23 mouse cellular contexts compared by ENCODE assay signal in genomic region chr15:41232406-41233060, GRCm38 (mm10).
DNase-seq lines count a peak whose midpoint lies in the region; TF ChIP-seq lines count a peak whose summit lies in the region.
"Had no signal": no experiment of that assay in that cellular context is flagged by ENCODE, and none has a peak within 500 bp of the region (broad histone marks: within the 10 kb centered on the region; RNA-seq: fewer than 3 reads in every experiment).

No protein-coding gene starts in this region.

- no peaks in the 10 kb centered on the region for H3K36me3 ChIP-seq in ES-E14 (ENCODE audit: control insufficient read depth, insufficient read depth, low read length, poor library complexity, severe bottlenecking)
- H3K36me3 ChIP-seq: forebrain, embryonic 12.5 days; heart, embryonic 10.5 days; hindbrain, embryonic 13.5 days; intestine, embryonic 15.5 days; limb, embryonic 15.5 days; midbrain, embryonic 13.5 days had no signal

- in situ Hi-C loops in ES-E14 (cut with MboI; ENCODE audit: low sequenced_read_pairs in 2 of 2, unreplicated experiment in 2 of 2) = no loop called here

- H3K4me3 ChIP-seq in ES-E14 (ENCODE audit: insufficient read depth in 1 of 2, low read depth in 1 of 2, low read length in 2 of 2, poor library complexity in 1 of 2, severe bottlenecking in 1 of 2) = no peak overlapping the region
- H3K4me3 ChIP-seq: forebrain, embryonic 12.5 days; heart, embryonic 10.5 days; hindbrain, embryonic 13.5 days; intestine, embryonic 15.5 days; limb, embryonic 15.5 days; midbrain, embryonic 13.5 days; myocyte had no signal

- DNase-seq in kidney, adult 9 months = peak; percentile 60
- no peak for DNase-seq in kidney, postnatal 14 days
- DNase-seq in ES-E14 (ENCODE audit: low read depth, low spot score) = peak; percentile 34
- peak; percentile 32 for DNase-seq in adrenal gland, postnatal 14 days
- DNase-seq in layer of hippocampus, adult 8-10 months (ENCODE audit: low spot score in 2 of 2) = peak; percentile 20 to 22
- DNase-seq in gastrocnemius, adult 8-10 months (ENCODE audit: low spot score in 2 of 2) = no peak
- no peak for DNase-seq in embryo, embryonic 11 days
- no peak for DNase-seq in testis, postnatal 14 days (ENCODE audit: low spot score)
- DNase-seq: cerebellum, adult 11 months; cerebellum, postnatal 14 days; gastrocnemius, postnatal 36 days; heart, postnatal 10 days; kidney, postnatal 4 days; lung, embryonic 14.5 days; spleen, adult 18-20 months had no signal

- H3K9ac ChIP-seq in ES-E14 (ENCODE audit: insufficient read depth, low read depth, low read length, poor library complexity, severe bottlenecking) = no peak overlapping the region
- H3K9ac ChIP-seq: forebrain, embryonic 12.5 days; hindbrain, embryonic 13.5 days; intestine, embryonic 15.5 days; limb, embryonic 15.5 days; lung, embryonic 14.5 days; midbrain, embryonic 13.5 days had no signal

- no peaks in the 10 kb centered on the region; the same call in 1 of the 2 replicates for H3K9me3 ChIP-seq in ES-E14 (ENCODE audit: control insufficient read depth, insufficient read depth, low read depth, low read length)
- H3K9me3 ChIP-seq: forebrain, embryonic 12.5 days; heart, embryonic 10.5 days; hindbrain, embryonic 13.5 days; intestine, embryonic 15.5 days; limb, embryonic 15.5 days; midbrain, embryonic 13.5 days had no signal

- no peak overlapping the region for H3K27ac ChIP-seq in ES-E14 (ENCODE audit: insufficient read depth, low read depth, low read length, poor library complexity, severe bottlenecking)
- H3K27ac ChIP-seq: forebrain, embryonic 12.5 days; heart, embryonic 10.5 days; hindbrain, embryonic 13.5 days; intestine, embryonic 15.5 days; limb, embryonic 15.5 days; macrophage; midbrain, embryonic 13.5 days had no signal

- H3K4me1 ChIP-seq in ES-E14 (ENCODE audit: control insufficient read depth in 2 of 2, insufficient read depth in 2 of 2, low read length in 2 of 2, poor library complexity in 1 of 2) = no peaks in the 10 kb centered on the region
- H3K4me1 ChIP-seq: forebrain, embryonic 12.5 days; heart, embryonic 10.5 days; hindbrain, embryonic 13.5 days; intestine, embryonic 15.5 days; limb, embryonic 15.5 days; midbrain, embryonic 13.5 days had no signal

TF ChIP-seq in ES-E14, 5 proteins besides CTCF, POLR2A, EP300 and RAD21:
- TF ChIP-seq CHD2 (IDR thresholded peaks at IDR 0.05; ENCODE audit: low read depth, low read length) (no peak), ZNF384 (IDR thresholded peaks at IDR 0.05; ENCODE audit: low read depth, low read length) (no peak), HCFC1 (IDR thresholded peaks at IDR 0.05; ENCODE audit: borderline replicate concordance, insufficient read depth, low read length) (no peak), ZC3H11A (IDR thresholded peaks at IDR 0.05; ENCODE audit: borderline replicate concordance, low read depth, low read length) (no peak), MAFK (IDR thresholded peaks at IDR 0.05; ENCODE audit: insufficient read depth, low read depth, low read length) (no peak)

Comparison
In these comparisons a context has a peak if more than half of its experiments do, and no peak if none do; other contexts are left out.
1. DNase-seq: peak in kidney, adult 9 months (single experiment), ES-E14 (single experiment), adrenal gland, postnatal 14 days (single experiment) and layer of hippocampus, adult 8-10 months (2 of 2); none in kidney, postnatal 14 days (single experiment), gastrocnemius, adult 8-10 months (0 of 2), embryo, embryonic 11 days (single experiment) and testis, postnatal 14 days (single experiment).